Mouse (Mus musculus): ENCODE data around the gene Olfr1283. TPM values are rescaled to one million over a fixed set of nuclear protein-coding genes. Genes with fewer than 3 reads are reported as not detected.
"Not testable (repeated sequence)": the region's sequence is repeated elsewhere in the genome, so short reads cannot be mapped to it uniquely, and the experiment has no call there.

Gene Olfr1283
- polyA plus RNA-seq (2015; fragmentation: Nextera tagmentation; extraction: Ambion mirVana), result not detected in 2 replicates

DNA sequence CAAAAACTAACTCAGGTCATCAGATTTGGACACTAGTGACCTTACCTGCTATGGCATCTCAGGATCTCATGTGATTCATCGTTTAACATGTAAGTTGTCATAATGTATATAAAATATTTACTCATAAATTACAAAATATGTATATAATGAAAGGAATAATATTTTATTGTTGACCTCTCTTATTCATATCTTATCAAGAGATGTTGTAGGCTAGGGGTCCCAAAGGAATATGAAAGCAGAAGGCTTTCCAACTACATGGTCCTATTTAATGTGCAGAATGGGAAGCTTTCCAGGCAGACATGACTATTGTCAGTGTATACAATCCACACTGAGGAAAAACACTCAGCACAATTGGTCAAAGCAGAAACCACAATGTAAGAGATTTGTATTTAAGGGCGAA, at the start of gene Olfr1283:
Gene Olfr1283 (plus strand): TSS at position 301 of the 400 bp plus-strand sequence.
- no peaks in the 10 kb centered on the region for H3K9me3 ChIP-seq
- no peaks in the 10 kb centered on the region for H3K36me3 ChIP-seq
- no peak within 1 kb of the TSS for H3K27ac ChIP-seq
- H3K4me2 ChIP-seq, result no peak within 1 kb of the TSS
- H3K4me1 ChIP-seq (replicated peaks), result no peaks in the 10 kb centered on the region
- no peak within 1 kb of the TSS for H3K9ac ChIP-seq
- H3K4me3 ChIP-seq, result no peak within 1 kb of the TSS
- WGBS, result 79% methylated on average over 2 of the region's 2 CpGs
- no peak for ATAC-seq (ENCODE audit: low FRiP score)
- H3K27me3 ChIP-seq, result no peaks in the 10 kb centered on the region

DNA sequence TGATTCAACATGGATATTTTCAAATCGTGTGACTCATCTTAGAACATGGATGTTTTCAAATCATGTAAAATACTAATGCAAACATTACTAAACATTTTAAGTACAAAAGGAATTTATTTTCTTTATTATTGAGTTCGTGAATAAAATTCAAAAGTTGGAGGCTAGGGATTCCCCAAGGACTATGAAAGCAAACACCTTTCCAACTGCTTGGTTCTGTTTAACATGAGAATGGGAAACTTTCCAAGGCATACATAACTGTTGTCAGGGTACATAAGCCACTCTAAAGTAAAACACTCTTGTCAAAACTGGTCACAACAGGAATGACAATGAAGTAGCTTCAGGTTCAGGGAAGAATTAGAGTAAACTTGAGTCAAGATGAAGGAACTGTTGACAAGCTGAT, 40.4 kb upstream of the Olfr1283 start, which contains the start of gene Olfr1281:
Gene Olfr1281 (plus strand): TSS at position 301 of the 400 bp plus-strand sequence.
- WGBS, result 85% methylated on average over 2 of the region's 2 CpGs
- ATAC-seq (ENCODE audit: low FRiP score), result no peak
- Histone ChIP-seq H3K4me1 (replicated peaks) (no peaks in the 10 kb centered on the region), H3K27me3 (no peaks in the 10 kb centered on the region), H3K36me3 (no peaks in the 10 kb centered on the region), H3K9me3 (no peaks in the 10 kb centered on the region), H3K9ac (no peak within 1 kb of the TSS), H3K27ac (no peak within 1 kb of the TSS), H3K4me3 (no peak within 1 kb of the TSS), H3K4me2 (no peak within 1 kb of the TSS)

DNA sequence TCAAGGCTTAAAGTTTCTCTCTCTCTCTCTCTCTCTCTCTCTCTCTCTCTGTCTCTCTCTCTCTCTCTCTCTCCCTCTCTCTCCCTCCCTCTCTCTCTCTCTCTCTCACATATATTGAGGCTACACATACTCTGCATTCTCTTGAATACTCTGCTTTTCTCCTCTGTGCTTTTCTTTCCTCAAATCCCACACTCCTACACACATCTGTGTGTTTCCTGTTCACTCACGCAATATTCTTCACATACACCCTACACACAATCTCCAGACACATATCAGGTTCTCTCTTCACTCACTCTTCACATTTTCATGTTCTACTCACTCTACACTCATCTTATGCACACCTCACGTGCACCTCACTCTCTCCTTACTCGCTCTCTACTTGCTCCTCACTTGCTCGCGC, 32.9 kb upstream of the Olfr1283 start:
- H3K9ac ChIP-seq, result not testable (repeated sequence)

DNA sequence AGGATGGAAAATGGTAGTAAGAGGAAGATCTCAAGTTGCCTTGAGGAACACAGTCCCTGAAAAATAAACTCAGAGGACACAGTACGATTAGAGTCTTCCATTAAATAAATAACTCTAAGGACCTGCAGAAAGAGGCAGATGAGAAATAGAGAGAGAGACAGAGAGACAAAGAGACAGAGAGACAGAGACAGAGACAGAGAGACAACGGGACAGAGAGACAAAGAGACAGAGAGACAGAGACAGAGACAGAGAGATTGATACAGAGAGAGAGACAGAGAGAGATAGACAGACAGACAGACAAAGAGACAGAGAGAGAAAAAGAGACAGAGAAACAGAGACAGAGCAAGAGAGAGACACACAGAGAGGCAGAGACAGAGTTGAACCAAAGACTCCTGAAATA, 30.6 kb upstream of the Olfr1283 start, which contains the start of gene Olfr1282:
Gene Olfr1282 (minus strand): TSS at position 101 of the 400 bp plus-strand sequence.
- no peak for ATAC-seq (ENCODE audit: low FRiP score)
- H3K9me3 ChIP-seq, result no peaks in the 10 kb centered on the region
- no peaks in the 10 kb centered on the region for H3K36me3 ChIP-seq
- H3K27ac ChIP-seq, result no peak within 1 kb of the TSS
- no peak within 1 kb of the TSS for H3K4me3 ChIP-seq
- H3K4me1 ChIP-seq (replicated peaks), result no peaks in the 10 kb centered on the region
- H3K9ac ChIP-seq, result no peak within 1 kb of the TSS
- no peaks in the 10 kb centered on the region for H3K27me3 ChIP-seq
- H3K4me2 ChIP-seq, result no peak within 1 kb of the TSS
- 75% methylated on average over 2 of the region's 2 CpGs for WGBS

More for the DNA sequence above, 32.9 kb upstream of the Olfr1283 start:
- 92% methylated on average over 5 of the region's 5 CpGs for WGBS
- H3K4me2 ChIP-seq; ATAC-seq (ENCODE audit: low FRiP score); H3K27me3 ChIP-seq; H3K4me1 ChIP-seq (replicated peaks); H3K9me3 ChIP-seq; H3K27ac ChIP-seq; H3K36me3 ChIP-seq; H3K4me3 ChIP-seq: not testable (repeated sequence)

DNA sequence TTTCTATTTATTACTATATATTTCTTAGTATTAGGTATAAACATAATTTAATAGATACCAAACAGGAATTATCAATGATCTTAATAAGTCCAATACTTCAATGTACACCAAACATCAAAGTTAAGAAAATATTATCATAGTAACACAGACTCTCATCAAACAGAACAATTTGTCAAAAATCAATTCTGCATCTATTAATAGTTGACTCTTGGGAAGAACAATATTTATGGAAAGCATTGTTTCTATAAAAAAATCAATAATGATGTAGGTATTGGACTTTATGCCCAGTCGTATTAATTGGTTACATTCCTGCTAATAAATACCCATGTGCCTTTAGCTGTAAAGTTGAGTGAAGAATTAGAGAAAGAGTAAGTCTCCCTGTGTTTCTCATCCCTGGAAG, 8.6 kb downstream of the Olfr1283 start, which contains the start of gene Olfr1284:
Gene Olfr1284 (plus strand): TSS at position 301 of the 400 bp plus-strand sequence.
- H3K36me3 ChIP-seq, result no peaks in the 10 kb centered on the region
- no peaks in the 10 kb centered on the region for H3K9me3 ChIP-seq
- WGBS, result 89% methylated on average over 1 of the region's 1 CpGs
- no peak for ATAC-seq (ENCODE audit: low FRiP score)
- H3K27me3 ChIP-seq, result no peaks in the 10 kb centered on the region
- H3K9ac ChIP-seq, result no peak within 1 kb of the TSS
- no peaks in the 10 kb centered on the region for H3K4me1 ChIP-seq (replicated peaks)
- H3K4me2 ChIP-seq, result no peak within 1 kb of the TSS
- H3K4me3 ChIP-seq, result no peak within 1 kb of the TSS
- H3K27ac ChIP-seq, result no peak within 1 kb of the TSS

Other genes with a start within 250 kb of the Olfr1283 start
- not detected in 2 replicates for gene Gm15130, start 213.9 kb upstream of the Olfr1283 start, polyA plus RNA-seq (2015; fragmentation: Nextera tagmentation; extraction: Ambion mirVana)
- not detected in 2 replicates for gene 4930430A15Rik, start 137.2 kb upstream of the Olfr1283 start, polyA plus RNA-seq (2015; fragmentation: Nextera tagmentation; extraction: Ambion mirVana)
- gene Olfr1275, start 131.5 kb upstream of the Olfr1283 start, polyA plus RNA-seq (2015; fragmentation: Nextera tagmentation; extraction: Ambion mirVana), result not detected in 2 replicates
- gene Olfr1276, start 112.3 kb upstream of the Olfr1283 start, polyA plus RNA-seq (2015; fragmentation: Nextera tagmentation; extraction: Ambion mirVana), result not detected in 2 replicates
- not detected in 2 replicates for gene Olfr1277, start 92.7 kb upstream of the Olfr1283 start, polyA plus RNA-seq (2015; fragmentation: Nextera tagmentation; extraction: Ambion mirVana)
- gene Olfr1278, start 76.7 kb upstream of the Olfr1283 start, polyA plus RNA-seq (2015; fragmentation: Nextera tagmentation; extraction: Ambion mirVana), result not detected in 2 replicates
- not detected in 2 replicates for gene Olfr1279, start 66.2 kb upstream of the Olfr1283 start, polyA plus RNA-seq (2015; fragmentation: Nextera tagmentation; extraction: Ambion mirVana)
- not detected in 2 replicates for gene Olfr1280, start 52.8 kb upstream of the Olfr1283 start, polyA plus RNA-seq (2015; fragmentation: Nextera tagmentation; extraction: Ambion mirVana)
- not detected in 2 replicates for gene Olfr1281, start 40.3 kb upstream of the Olfr1283 start, polyA plus RNA-seq (2015; fragmentation: Nextera tagmentation; extraction: Ambion mirVana)
- not detected in 2 replicates for gene Olfr1282, start 30.7 kb upstream of the Olfr1283 start, polyA plus RNA-seq (2015; fragmentation: Nextera tagmentation; extraction: Ambion mirVana)
- not detected in 2 replicates for gene Olfr1284, start 8.7 kb downstream of the Olfr1283 start, polyA plus RNA-seq (2015; fragmentation: Nextera tagmentation; extraction: Ambion mirVana)
- not detected in 2 replicates for gene Olfr1286, start 56.3 kb downstream of the Olfr1283 start, polyA plus RNA-seq (2015; fragmentation: Nextera tagmentation; extraction: Ambion mirVana)
- not detected in 2 replicates for gene Olfr1287, start 82.4 kb downstream of the Olfr1283 start, polyA plus RNA-seq (2015; fragmentation: Nextera tagmentation; extraction: Ambion mirVana)
- gene Olfr1288, start 107.3 kb downstream of the Olfr1283 start, polyA plus RNA-seq (2015; fragmentation: Nextera tagmentation; extraction: Ambion mirVana), result not detected in 2 replicates
- gene Olfr1289, start 114.0 kb downstream of the Olfr1283 start, polyA plus RNA-seq (2015; fragmentation: Nextera tagmentation; extraction: Ambion mirVana), result not detected in 2 replicates
- gene Olfr1290, start 127.0 kb downstream of the Olfr1283 start, polyA plus RNA-seq (2015; fragmentation: Nextera tagmentation; extraction: Ambion mirVana), result not detected in 2 replicates
- gene Olfr1291-ps1, start 130.4 kb downstream of the Olfr1283 start, polyA plus RNA-seq (2015; fragmentation: Nextera tagmentation; extraction: Ambion mirVana), result not detected in 2 replicates
- not detected in 2 replicates for gene Olfr1293-ps, start 158.4 kb downstream of the Olfr1283 start, polyA plus RNA-seq (2015; fragmentation: Nextera tagmentation; extraction: Ambion mirVana)
- gene Olfr1294, start 173.5 kb downstream of the Olfr1283 start, polyA plus RNA-seq (2015; fragmentation: Nextera tagmentation; extraction: Ambion mirVana), result not detected in 2 replicates
- gene Olfr1295, start 202.9 kb downstream of the Olfr1283 start, polyA plus RNA-seq (2015; fragmentation: Nextera tagmentation; extraction: Ambion mirVana), result not detected in 2 replicates